Mouse (Mus musculus) frontal cortex, adult 2 months (tissue): ENCODE data around the gene Pik3cd. TPM values are rescaled to one million over a fixed set of nuclear protein-coding genes. Genes with fewer than 3 reads are reported as not detected.
A peak's percentile ranks its signal among the peaks of the same experiment; 100 is the strongest.
"Not testable (repeated sequence)": the region's sequence is repeated elsewhere in the genome, so short reads cannot be mapped to it uniquely, and the experiment has no call there.

ENCODE experiments used
- DNase-seq, 2 experiments: peaks; one replicate each; pipeline ENCODE4 v3.0.0; 2022; ENCODE audit warnings: low spot score in 1 of 2; ENCODE audit errors: extremely low spot score in 1 of 2
- polyA plus RNA-seq: library from polyadenylated mRNA; depleted of rRNA; stranded (reverse); fragments of >200 nt; gene quantifications from 2 replicates; pipeline ENCODE4 v1.2.3, GENCODE M21; 2012; rRNA removed

Gene Pik3cd
- polyA plus RNA-seq: 13.5 and 15.2 TPM in 2 replicates

DNA sequence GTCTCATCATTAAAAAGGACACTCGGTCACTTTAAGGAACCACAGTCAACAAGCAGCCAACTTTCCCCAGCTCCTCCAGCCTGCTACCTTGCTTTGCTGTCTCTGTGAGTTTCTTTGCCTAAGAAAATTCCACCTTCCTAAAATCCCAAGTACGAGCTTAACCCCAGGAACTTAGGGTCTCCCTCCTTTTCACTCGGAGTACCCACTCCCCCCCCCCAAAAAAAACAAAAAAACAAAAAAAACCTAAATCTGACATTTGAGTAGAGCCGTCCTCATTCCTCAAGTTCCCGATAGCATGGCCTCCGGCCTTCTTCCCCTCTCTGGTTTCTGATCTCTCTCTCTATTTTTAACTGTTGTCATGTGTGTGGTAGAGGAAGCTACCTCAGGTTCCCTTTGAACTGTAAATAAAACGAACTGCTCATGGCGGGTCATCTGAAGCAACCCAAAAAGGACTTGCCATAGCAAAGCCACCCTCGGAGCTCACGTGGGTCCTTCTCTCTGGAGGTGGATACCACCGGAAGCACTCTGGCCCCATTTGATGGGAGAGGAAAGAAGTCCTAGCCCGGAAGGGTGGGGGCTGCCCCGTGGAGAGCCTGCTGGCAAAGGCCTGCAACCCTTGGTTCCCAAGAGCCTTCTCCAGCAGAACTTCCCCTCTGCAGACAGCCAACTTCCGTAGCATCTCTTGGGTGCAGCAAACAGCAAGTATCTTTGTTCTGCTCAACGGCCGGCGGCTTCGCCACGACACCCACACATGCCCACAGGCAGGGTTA is at the start of gene Pik3cd:
Pik3cd (minus strand) TSS at position 362 of the 770 bp plus-strand sequence.
- no peak for DNase-seq

GRCm38 (mm10) chr4:149750671-149751070 is 48.3 kb upstream of the Pik3cd start:
- no peak for DNase-seq

GRCm38 (mm10) chr4:149749663-149750015 is 47.3 kb upstream of the Pik3cd start:
- not testable (repeated sequence) for DNase-seq

DNA sequence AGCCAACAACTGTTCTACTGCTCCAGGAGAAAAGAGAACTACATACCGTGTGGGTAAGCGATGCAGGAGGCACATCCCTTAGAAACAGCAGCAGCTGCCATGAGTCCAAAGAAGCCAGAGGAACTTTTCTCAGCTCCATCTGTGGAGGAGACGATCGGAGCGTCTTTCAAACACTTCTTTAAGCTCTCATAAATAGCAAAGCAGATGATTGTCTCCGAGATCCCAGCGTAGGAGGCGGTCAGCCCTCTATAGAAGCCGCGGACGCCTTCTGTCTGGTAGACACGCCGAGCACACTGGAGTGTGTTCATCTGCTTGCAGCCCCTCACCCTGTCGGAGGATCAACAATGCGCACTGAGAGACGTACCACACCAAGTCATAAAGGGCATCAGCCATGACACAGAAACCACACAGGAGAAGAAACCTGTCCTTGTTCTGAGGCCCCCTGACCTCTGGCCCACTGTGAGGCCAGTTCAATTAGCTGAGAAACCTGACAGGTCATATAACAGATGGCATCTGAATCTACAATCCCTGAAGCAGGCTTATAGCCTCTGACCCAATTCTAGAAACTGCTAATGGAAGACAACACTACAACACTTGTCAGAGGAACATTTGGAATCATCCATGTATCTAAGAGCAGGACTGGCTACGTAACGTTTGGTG is 46.8 kb upstream of the Pik3cd start:
- no peak for DNase-seq

DNA sequence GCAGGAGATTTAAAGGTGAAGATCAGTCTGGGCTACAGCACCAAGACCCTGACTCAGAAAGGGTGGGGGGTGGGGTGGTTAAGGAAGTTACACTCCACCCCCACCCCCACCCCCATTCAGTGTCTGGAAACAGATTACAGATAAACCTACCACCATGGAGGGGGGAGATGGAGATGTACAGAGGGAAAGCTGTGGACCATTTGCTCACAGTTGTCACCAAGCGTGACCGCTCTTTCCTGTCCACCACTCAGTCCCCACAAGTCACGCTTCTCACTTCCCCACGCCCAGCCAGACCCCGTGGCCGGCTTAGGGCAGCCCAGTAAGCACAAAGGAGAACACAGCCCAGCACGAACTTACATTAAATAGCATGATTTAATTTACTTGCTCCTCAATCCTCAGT is 41.7 kb upstream of the Pik3cd start:
- no peak for DNase-seq

DNA sequence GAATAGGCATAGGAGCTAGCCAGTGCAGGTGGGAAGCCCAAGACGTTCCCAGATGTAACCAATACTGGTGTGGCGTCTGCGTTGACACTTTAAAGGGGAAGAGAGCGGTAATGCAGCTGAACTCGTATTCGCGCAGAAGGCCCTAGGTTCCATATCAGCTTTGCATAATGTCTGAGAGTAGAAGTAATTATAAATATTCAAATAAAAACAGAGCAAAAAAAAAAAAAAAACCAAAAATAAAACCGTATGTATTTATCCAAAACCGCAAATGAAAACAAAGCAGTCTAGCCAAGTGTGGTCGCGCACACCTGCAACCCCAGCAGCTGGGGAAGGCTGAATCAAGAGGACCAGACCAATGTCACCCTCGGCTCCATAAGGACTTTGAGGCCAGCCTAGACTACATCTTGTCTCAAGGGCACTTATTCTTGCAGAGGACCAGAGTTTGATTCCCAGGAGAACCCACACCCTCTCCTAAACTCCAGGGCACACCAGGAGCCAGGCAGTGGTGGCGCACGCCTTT is 39.7 kb upstream of the Pik3cd start:
- no peak for DNase-seq

DNA sequence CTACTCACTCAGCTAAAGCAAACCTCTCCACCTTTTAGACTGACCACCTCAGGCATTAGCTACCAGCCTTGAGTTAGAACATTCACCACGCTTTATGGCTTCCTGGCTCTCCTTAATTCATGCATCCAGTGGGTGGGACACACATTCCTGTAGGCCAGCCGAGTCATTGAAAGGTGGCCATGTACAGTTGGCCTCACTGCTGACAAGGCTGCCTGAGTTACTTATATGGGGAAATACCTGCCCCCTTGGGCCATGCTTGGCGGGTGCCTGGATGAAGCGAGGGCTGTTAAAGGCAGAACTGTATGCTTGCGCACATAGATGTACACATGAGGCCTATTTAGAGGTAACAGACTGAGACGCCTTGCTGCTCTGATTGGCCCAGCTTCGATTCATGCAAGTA is 37.9 kb upstream of the Pik3cd start:
- no peak for DNase-seq

DNA sequence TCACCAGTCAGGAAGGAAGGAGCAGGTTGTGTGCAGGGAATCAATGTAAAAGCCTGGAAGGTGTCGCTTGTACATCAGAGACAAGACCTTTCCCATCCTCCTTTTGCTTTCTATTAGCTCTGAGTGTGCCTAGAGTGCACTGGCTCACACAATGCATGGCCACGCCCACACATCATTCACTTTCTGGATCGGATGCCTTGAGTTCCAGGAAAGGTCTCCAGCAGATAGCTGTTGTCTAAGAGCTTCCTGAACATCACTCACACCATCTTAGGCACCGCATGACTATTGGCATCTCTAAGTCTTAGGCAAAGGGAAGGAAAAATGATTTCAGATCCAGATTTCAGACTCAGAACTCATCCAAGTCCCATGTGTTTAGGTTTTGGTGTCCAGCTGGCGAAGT is 37.1 kb upstream of the Pik3cd start:
- no peak for DNase-seq

DNA sequence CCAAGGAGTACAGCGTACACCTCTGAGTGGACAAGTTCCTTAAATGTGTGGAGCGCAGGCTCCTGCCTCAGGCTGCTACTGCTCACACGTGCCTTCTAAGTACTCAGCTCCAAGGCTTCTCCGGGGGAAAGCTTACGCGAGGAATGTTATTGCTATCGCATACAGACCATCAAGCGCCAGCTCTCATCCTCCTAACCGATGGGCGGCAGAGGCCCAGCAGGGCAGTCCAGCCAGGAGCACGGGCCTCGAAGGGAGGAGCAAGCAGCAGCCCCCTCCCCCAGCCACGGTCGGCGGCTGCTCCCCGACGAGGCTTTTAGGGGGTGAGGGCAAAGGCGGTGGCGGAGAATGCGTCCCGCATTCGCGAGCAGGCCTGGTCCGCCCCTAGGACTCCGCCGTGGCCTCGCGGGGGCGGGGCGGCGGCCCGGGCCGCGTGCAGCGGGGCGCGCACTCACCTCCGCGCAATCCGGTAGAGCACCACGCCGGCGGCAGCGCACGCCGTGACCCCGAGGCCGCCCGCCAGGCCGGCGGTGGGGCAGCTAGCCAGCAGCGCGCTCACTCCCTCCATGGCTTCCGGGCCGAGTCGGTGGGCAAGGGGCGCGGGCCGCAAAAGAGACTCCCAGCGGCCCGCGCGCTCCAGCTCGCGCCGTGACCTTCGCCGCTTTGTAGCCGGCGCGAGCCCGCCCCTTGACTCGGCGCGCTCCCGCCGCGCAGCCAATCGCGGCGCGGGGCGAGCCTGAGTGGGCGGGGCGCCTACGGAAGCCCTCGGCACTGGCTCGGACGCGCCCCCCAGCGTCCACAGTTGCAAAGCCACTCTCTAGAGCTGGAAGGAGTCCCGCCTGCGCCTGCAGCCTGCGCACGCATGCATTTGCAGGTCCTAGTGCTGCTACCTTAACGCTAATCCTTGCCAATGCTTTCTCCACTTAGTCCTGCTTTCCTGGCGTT is 35.3 kb upstream of the Pik3cd start, which contains the start of gene Tmem201:
Tmem201 (minus strand) TSS at position 662 of the 942 bp plus-strand sequence.
- peak; percentile 90 to 97 for DNase-seq

GRCm38 (mm10) chr4:149736581-149736980 is 34.2 kb upstream of the Pik3cd start:
- DNase-seq: no peak

- DNase-seq: no peak
Observed at GRCm38 (mm10) chr4:149735624-149736250, 33.4 kb upstream of the Pik3cd start.

DNA sequence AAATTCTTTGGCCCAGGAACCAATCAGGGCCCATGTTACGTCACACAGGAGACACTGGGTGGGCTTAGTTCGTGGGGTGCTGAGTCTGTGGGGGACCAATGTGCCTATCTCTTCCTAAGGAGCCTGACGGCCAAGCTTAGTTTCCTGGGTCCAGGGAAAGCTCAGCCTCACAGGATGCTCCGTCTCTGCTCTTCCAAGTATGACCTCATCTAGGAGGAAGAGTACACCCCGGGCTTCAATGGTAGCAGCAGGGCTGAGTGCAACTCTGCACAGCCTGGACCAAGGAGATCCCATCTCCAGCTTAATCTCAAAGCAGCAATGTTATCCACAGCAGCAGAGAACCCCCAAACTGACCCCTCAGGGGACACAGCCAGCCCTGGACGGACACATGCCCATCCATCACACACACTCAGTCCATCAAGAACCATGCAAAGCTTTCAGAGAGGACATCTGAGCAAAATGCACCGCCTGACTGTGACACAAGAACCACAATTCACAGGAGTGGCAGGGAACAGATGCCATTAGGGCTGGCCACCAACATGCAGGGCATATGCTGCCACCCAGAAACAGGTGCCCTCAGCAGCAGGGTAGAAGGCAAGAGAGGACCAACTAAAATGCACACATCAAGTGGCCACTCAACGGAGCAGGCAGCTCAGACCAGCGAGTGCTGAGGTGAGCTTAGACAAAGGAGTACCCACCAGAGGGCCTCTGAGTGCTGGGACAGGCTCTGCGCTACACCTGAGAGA is 32.5 kb upstream of the Pik3cd start:
- no peak for DNase-seq

DNA sequence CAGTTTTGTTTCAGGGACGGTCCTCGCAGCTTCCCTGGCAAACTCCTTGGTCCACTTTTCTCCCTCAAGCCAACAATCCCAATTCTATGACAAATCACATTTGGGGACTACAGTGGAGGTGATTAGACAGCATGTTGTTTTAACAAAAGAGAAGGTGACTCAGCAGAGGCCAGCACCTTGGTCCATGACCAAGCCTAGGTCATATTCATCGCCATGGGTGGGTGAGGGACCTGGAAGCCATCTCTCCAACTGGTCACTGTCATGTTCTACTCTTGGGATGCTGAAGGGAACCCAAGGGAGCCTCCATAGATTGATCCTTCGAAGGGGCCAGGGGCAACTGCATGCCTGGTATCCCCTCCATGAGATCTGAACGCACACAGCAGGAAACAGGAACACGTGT is 31.9 kb upstream of the Pik3cd start:
- DNase-seq: no peak

- peak in 1 of 2 experiments; percentile 68 for DNase-seq
Observed at GRCm38 (mm10) chr4:149733748-149734147, 31.4 kb upstream of the Pik3cd start.

GRCm38 (mm10) chr4:149732800-149733199 is 30.4 kb upstream of the Pik3cd start:
- DNase-seq: peak in 1 of 2 experiments; percentile 51

DNA sequence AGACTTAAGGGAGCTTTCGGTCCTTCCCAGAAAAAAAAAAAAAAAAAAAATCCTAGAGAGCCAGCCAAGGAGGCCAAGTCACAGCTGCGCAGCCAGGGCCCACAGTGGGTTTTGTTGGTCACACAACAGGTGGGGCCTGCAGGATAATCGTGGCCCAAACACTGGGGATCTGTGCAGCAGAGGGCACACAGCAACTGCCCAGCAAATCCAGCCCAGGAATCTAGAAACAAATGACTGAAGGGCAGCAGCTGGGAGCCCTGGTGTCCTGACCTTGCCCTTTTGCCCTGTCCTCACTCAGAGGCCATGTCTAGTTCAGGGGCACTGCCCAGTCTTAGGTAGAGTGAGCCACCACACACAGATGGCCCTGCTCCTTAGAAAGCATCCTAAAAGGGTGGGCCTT is 29.9 kb upstream of the Pik3cd start:
- DNase-seq: no peak

DNA sequence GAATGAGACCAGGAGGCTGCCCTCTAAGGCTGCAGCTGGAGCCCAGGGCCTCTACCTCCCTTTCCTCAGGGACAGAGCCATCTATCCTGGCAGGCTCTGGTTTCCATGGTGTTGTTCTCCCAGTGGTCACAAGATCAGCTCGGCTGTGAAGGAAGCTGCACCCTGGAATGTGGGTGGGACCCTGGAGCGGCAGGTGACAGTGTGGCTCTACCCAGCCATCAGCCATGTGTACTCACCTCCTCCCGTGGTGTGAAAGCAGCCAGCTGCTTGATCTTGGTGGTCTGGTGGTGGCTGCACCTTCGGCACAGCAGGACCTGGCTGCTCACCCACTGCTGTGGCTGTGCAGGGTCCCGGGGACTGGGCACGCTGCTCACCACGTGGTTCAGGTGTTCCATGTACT is 28.5 kb upstream of the Pik3cd start:
- no peak for DNase-seq

DNA sequence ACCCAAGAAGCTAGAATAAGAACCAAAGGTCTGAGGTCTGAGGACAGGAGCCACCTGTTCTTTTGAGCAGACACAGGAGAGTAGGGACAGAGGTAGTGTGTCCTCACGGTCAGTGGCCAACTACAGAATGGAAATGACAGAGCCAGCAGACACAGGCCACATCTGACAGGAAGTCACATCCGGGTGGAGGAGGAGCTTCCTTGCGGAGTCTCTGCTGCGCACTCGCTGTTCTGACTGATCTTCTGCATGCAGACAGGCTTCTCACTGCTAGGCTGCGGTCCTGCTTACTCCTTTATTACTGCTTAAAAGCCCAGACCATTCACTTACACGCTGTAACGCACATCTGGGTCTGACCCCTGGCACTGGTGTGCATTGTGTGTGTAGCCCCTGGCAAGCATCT is 26.4 kb upstream of the Pik3cd start:
- DNase-seq: no peak

DNA sequence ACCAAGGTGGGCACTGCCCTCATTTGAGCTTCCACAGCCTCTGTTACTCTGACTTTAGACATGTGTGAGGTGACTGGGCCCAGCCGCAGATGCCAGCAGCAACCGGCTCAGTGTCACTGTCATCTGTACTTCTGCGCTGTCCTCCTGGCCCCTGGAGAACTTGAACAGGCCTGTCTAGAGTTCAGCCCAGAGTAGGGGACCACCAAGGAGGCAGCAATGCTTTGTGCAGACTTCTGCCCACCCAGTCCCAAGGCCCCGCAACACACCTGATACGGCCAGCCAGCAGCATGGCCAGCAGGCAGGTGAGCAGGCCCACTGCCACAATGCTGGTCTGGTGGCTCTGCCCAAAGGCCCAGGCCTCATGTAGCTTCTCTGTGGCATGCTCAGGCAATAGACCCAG is 25.3 kb upstream of the Pik3cd start:
- no peak for DNase-seq
